Mouse (Mus musculus) C2C12 (cell line): ENCODE data around the gene Tmem63c. TPM values are rescaled to one million over a fixed set of nuclear protein-coding genes. Genes with fewer than 3 reads are reported as not detected.

Experiments
- H3K27me3 ChIP-seq: one replicate; pipeline ENCODE4 v1.6.1; 2011; ENCODE audit not compliant: control insufficient read depth, insufficient read depth, insufficient read length
- H3K36me3 ChIP-seq: one replicate; pipeline ENCODE4 v1.6.1; 2011; ENCODE audit not compliant: control insufficient read depth, insufficient read depth
- H3K4me3 ChIP-seq: one replicate; pipeline ENCODE4 v1.5.1; 2011; ENCODE audit warnings: mild to moderate bottlenecking, control low read depth; ENCODE audit not compliant: poor library complexity, insufficient read depth, severe bottlenecking
- H3K79me2 ChIP-seq: one replicate; pipeline ENCODE4 v1.6.1; 2011; ENCODE audit not compliant: control insufficient read depth, insufficient read depth
- H3K79me3 ChIP-seq: one replicate; pipeline ENCODE4 v1.6.1; 2011; ENCODE audit warnings: low read depth, control low read depth
- H3ac ChIP-seq: one replicate; pipeline ENCODE3; 2011; ENCODE audit warnings: low read depth; ENCODE audit not compliant: control insufficient read depth, insufficient read length
- CEBPB ChIP-seq: IDR thresholded peaks from one replicate; pipeline ENCODE4 v1.6.1; 2011; ENCODE audit warnings: low read depth, mild to moderate bottlenecking, control low read depth, moderate library complexity
- CTCF ChIP-seq: IDR thresholded peaks from one replicate; pipeline ENCODE4 v1.5.1; 2011; ENCODE audit not compliant: control insufficient read depth, insufficient read depth, insufficient read length
- FOSL1 ChIP-seq: IDR thresholded peaks from one replicate; pipeline ENCODE4 v1.8.0; 2011; ENCODE audit warnings: mild to moderate bottlenecking, low read length; ENCODE audit not compliant: poor library complexity, insufficient read depth, severe bottlenecking
- MAX ChIP-seq: IDR thresholded peaks from one replicate; pipeline ENCODE4 v1.6.1; 2011; ENCODE audit warnings: mild to moderate bottlenecking, control low read depth
- MYOD1 ChIP-seq: IDR thresholded peaks from one replicate; pipeline ENCODE4 v1.6.1; 2011; ENCODE audit warnings: low read depth; ENCODE audit not compliant: control insufficient read depth, insufficient read length
- MYOG ChIP-seq: IDR thresholded peaks from one replicate; pipeline ENCODE4 v1.6.1; 2011; ENCODE audit not compliant: control insufficient read depth, insufficient read length; ENCODE audit errors: extremely low read depth
- USF1 ChIP-seq: IDR thresholded peaks from one replicate; pipeline ENCODE4 v1.6.1; 2011; ENCODE audit warnings: low read depth, mild to moderate bottlenecking, control low read depth, moderate library complexity
- polyA plus RNA-seq: library from polyadenylated mRNA; unstranded; fragments of >200 nt; fragmentation: generic; extraction: Trizol; gene quantifications from one replicate; pipeline ENCODE4 v1.2.1, GENCODE M21; 2012; ENCODE audit warnings: missing spikeins

Tmem63c gene
- polyA plus RNA-seq, 1 experiment: not detected

DNA sequence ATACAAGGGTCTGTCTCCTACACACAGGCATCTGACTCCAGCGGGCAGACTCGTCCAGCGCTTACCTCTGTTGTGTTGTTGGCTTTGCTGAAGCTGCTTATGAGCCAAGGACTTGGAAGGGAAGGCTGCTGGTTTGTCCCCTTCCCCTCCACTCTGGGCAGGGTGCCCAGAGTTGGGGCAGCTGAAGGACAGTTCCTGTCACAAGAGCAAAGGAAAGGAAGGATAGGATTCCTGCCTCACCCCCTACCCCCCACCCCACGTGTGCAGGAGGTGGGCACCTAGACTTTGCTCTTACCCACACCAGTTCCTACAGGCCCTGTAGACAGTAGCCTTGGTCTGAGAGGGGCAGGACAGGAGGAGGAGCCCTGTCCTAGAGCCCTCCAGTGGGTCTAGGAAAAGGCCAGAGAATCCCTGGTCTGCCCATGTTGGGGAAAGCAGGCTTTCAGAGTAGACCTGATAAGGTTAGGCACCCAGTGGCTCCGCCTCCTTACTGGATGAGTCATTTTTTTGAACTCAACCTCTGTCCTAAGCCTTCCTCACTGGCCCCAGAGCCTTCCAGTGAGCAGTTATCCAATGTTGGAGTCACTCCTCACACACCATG, 10.1 kb downstream of the Tmem63c start:
- H3ac ChIP-seq: no peak overlapping the region
- peaks cover 32% of the 10 kb centered on the region for H3K27me3 ChIP-seq
- TF ChIP-seq MYOD1 (no peak), FOSL1 (no peak), CEBPB (no peak), CTCF (no peak), USF1 (no peak), MYOG (no peak), MAX (no peak)
- no peaks in the 10 kb centered on the region for H3K79me2 ChIP-seq
- H3K36me3 ChIP-seq: no peaks in the 10 kb centered on the region
- H3K79me3 ChIP-seq: no peaks in the 10 kb centered on the region
- H3K4me3 ChIP-seq: no peak overlapping the region

GRCm38 (mm10) chr12:87036631-87037030, 15.5 kb downstream of the Tmem63c start:
- H3ac ChIP-seq: no peak overlapping the region
- TF ChIP-seq USF1 (no peak), MYOG (no peak), MAX (no peak), FOSL1 (no peak), CEBPB (no peak), MYOD1 (no peak), CTCF (no peak)

DNA sequence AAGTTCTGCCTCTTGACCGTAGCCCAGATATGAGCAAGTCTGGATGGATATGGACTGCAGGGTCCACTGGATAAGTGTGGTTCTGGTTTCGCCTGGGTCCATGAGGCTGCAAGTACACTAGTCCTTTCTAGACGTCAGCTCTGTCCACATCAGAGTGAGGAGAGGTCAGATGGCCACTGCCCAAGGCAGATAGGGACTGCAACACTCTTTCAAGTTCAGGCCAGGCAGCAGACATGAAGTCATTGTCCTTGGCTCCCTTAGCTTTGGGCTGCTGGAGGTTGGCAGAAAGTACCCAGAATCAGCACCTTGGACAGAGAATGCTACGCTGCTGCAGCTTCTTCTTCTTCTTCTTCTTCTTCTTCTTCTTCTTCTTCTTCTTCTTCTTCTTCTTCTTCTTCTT, 19.0 kb downstream of the Tmem63c start:
- H3K36me3 ChIP-seq: no peaks in the 10 kb centered on the region
- H3K4me3 ChIP-seq: no peak overlapping the region
- H3K27me3 ChIP-seq: peaks cover 20% of the 10 kb centered on the region
- H3K79me3 ChIP-seq: no peaks in the 10 kb centered on the region
- no peaks in the 10 kb centered on the region for H3K79me2 ChIP-seq
- no peak overlapping the region for H3ac ChIP-seq
- TF ChIP-seq MYOG: no peak
- TF ChIP-seq MAX: no peak
- no peak for TF ChIP-seq USF1
- TF ChIP-seq CTCF: no peak
- no peak for TF ChIP-seq MYOD1
- no peak for TF ChIP-seq FOSL1
- TF ChIP-seq CEBPB: no peak

More at GRCm38 (mm10) chr12:87036631-87037030, 15.5 kb downstream of the Tmem63c start:
- no peaks in the 10 kb centered on the region for H3K79me3 ChIP-seq
- no peaks in the 10 kb centered on the region for H3K79me2 ChIP-seq
- H3K36me3 ChIP-seq: no peaks in the 10 kb centered on the region
- H3K27me3 ChIP-seq: peaks cover 6% of the 10 kb centered on the region
- no peak overlapping the region for H3K4me3 ChIP-seq

GRCm38 (mm10) chr12:87040857-87041256, 19.7 kb downstream of the Tmem63c start:
- H3K36me3 ChIP-seq: no peaks in the 10 kb centered on the region
- no peak overlapping the region for H3K4me3 ChIP-seq
- H3K27me3 ChIP-seq: peaks cover 23% of the 10 kb centered on the region
- no peak overlapping the region for H3ac ChIP-seq
- TF ChIP-seq USF1: no peak
- no peak for TF ChIP-seq MAX
- TF ChIP-seq MYOG: no peak
- TF ChIP-seq CEBPB: no peak
- TF ChIP-seq CTCF: no peak
- TF ChIP-seq MYOD1: no peak
- TF ChIP-seq FOSL1: no peak
- no peaks in the 10 kb centered on the region for H3K79me2 ChIP-seq
- no peaks in the 10 kb centered on the region for H3K79me3 ChIP-seq

DNA sequence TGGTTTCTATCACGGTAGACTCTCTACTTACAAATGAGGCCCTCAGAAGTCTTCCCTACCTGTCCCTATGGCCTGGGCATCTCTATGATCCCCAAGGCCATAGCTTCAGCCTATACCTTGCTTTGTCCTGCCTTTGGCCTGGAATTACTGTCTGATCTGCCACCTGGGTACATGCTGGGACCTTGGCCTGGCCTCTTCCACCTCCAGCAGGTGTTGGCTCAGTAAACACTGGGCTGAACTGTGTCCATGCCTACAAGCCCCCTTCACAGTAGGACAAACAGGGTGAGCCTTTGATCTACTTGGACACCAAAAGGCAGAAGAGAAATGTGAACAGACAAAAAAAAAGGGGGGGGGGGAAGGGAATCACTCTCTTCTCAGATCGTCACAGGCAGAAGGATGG, 21.3 kb downstream of the Tmem63c start:
- no peak overlapping the region for H3K4me3 ChIP-seq
- H3K79me3 ChIP-seq: no peaks in the 10 kb centered on the region
- peaks cover 31% of the 10 kb centered on the region for H3K27me3 ChIP-seq
- no peaks in the 10 kb centered on the region for H3K79me2 ChIP-seq
- TF ChIP-seq CTCF (no peak), MYOD1 (no peak), USF1 (no peak), CEBPB (no peak), MYOG (no peak)
- no peaks in the 10 kb centered on the region for H3K36me3 ChIP-seq
- H3ac ChIP-seq: no peak overlapping the region

- Histone ChIP-seq H3K79me2 (no peaks in the 10 kb centered on the region), H3K36me3 (no peaks in the 10 kb centered on the region), H3ac (no peak overlapping the region), H3K4me3 (no peak overlapping the region), H3K79me3 (no peaks in the 10 kb centered on the region), H3K27me3 (peaks cover 32% of the 10 kb centered on the region)
- TF ChIP-seq FOSL1 (no peak), MAX (no peak), MYOD1 (no peak), USF1 (no peak), CEBPB (no peak), CTCF (no peak), MYOG (no peak)
Measured at GRCm38 (mm10) chr12:87043221-87043620, 22.1 kb downstream of the Tmem63c start.
